Mouse (Mus musculus): ENCODE results near the gene Npm3.

Gene Npm3

DNA sequence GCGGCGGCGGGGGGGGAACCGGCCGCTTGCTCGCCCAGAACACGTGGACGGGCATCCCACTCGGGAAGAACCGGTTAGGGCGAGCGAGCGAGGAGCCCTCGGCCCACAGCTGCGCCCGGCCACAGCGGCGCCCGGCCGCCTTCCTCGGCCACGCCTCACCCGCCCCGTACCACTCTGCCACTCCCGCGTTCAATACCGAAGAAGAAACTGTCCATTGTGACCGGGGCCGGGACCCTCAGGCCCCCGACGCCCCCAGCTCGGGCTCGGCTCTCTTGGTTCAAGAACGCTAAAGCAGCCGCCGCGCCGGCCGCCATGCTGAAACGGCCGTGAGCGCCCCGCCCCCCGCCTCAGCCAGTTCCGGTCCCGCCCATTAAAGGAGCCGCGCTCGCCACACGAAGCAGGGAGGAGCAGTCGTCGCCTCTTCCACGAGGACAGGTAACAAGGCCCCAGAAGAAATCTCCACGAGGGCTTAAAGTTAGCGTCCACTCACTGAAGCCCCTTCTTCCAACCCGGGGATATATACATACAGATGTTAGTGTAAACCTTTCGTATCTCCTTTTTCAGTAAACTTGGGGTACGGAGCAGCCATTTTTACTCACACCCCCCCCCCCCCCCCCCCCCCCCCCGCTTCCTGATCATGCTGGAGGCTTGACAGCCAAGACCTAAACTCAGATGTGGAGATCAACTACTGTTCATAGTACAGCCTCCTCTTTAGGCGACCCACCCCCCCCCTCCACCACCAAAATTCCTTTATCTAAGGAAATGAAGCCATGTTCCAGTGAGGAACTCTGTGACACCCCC is at the start of gene Npm3:
Gene Npm3 (minus strand): TSS at position 349 of the 801 bp plus-strand sequence.
- DNase-seq, result peak; percentile 81 to 84

- DNase-seq, result no peak
Measured at GRCm38 (mm10) chr19:45796879-45797278, 47.5 kb upstream of the Npm3 start.

DNA sequence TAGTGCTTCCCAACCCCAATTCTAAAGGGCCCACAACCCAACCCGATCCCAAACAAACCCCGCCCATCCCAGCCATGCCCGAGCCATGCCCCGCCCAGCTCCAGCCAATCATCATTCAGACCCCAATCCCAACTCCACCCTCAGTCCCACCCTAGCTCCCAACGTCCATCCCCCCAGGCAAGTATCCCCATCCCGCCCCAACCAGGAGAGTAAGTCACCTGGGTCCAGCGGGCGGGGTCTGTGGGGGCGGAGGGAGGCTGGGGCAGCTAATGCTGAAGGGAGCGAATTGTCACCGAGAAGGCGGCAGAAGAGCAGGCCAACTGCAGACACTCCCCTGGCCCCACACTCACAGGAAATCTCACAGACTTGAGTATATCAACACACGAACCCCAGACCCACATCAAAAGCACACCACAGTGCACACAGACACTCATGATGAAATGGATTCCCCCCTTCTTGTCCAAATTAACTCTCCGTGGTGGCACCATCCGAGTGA is 46.7 kb upstream of the Npm3 start:
- peak; percentile 63 to 74 for DNase-seq

DNA sequence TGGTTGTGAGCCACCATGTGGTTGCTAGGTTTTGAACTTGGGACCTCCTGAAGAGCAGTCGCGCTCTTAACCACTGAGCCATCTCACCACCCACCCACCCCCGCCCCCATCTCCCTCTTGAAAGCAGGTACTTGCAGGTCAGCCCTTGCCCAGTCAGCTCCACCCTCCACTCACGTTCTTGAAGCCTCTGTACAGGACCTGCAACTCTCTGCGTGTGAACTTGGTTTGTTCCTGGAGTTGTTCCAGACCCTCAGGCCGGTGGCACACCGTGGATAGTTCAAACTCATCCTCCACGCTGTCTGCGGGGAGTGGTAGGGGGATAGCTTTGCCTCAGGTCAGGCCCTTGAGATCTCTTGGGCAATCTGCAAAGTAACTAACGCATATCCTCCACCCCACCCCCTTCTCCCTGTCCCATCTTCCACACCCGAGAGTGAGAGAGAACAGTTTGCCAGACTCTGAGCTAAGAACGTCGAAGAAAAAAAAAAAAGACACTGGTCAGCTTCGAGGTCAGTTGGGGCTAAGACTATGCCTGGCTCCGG is 46.1 kb upstream of the Npm3 start:
- peak; percentile 62 to 73 for DNase-seq

GRCm38 (mm10) chr19:45794718-45795117 is 45.3 kb upstream of the Npm3 start:
- no peak for DNase-seq

- no peak for DNase-seq
Measured at GRCm38 (mm10) chr19:45792404-45792803, 43.0 kb upstream of the Npm3 start.

GRCm38 (mm10) chr19:45789888-45790874 is 40.8 kb upstream of the Npm3 start:
- DNase-seq, result peak; percentile 76 to 83

DNA sequence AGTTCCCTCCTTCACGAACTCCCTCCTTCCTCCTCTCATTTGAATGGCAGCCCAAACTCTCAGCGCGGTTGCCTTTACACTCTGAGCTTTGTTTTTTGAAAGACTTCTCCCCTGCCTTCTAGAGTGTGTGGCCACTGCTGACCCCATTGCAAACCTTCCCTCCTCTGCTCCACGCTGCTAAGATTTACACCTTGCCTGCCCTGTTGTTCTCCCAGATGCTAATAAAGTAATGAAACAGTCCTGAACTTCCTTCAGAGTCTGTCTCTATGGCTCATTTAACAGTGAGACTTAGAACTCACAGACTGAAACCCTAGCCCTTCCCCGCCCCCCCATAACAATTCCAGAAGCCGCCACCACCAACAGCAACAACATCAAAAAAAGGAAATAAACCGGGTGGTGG is 40.0 kb upstream of the Npm3 start:
- DNase-seq, result no peak

DNA sequence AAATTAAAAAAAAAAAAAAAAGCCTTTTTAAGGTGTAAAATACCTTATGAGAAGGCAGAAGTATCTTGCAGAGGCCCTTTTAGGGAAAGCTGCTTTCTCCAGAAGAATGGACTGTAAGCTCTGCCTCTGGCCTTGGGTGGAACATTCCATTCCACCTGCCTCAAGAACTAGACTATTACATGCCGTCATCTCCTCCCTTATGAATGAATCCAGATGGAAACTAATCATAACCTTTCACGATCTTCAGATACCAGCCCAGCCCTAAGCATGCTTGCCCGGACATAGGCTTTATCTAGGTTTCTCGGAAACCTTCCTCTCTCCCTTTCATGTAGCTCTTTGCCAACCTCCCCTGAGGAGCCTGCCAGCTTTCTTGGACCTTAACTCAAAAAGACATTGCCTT is 38.9 kb upstream of the Npm3 start:
- DNase-seq, result no peak

GRCm38 (mm10) chr19:45787450-45787849 is 38.1 kb upstream of the Npm3 start:
- peak in 1 of 2 experiments; percentile 57 for DNase-seq

- DNase-seq, result peak in 1 of 2 experiments; percentile 21
Measured at GRCm38 (mm10) chr19:45785470-45785869, 36.1 kb upstream of the Npm3 start.

- peak in 1 of 2 experiments; percentile 43 for DNase-seq
Measured at GRCm38 (mm10) chr19:45783933-45784576, 34.7 kb upstream of the Npm3 start.

DNA sequence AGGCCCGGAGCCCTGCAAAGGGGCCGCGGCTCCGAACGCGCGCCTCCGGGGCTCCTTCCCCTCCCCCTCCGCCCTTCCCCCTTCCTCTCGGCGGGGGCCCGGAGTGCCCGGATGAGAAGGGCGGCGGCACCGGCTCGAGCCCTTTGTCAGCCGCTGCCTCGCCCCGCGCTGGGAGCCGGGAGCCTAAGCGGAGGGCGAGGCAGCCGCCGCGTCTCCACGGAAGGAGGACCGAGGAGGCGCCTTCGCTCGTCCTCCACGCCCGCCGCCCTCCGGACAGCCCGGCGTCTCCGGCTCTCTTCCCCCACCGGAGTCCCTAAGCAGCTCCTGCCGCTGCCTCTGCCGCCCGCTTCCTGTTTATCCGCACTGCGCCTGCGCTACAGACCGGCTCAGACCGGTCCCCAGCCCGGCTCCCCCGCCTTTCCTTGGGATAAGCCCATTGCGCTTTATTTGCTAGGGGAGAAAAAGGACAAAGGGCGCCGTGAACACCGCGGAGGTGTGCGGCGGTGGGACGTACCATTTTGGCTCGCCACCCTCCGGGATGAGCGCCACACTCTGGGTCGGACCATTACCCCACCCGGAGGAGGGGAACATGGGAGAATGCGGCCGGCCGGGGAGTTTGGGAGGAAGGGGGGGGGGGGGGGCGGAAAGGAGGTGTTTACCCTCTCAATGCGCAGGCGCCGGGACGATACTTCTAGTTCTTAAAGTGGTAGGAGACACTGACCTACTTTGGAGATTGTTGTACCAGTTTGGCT is 34.0 kb upstream of the Npm3 start, which contains the start of gene Mgea5:
Gene Mgea5 (minus strand): TSS at position 657 of the 752 bp plus-strand sequence.
- peak; percentile 99 for DNase-seq

GRCm38 (mm10) chr19:45782315-45783001 is 33.1 kb upstream of the Npm3 start:
- DNase-seq, result peak; percentile 83 to 88

- no peak for DNase-seq
Measured at GRCm38 (mm10) chr19:45781676-45782075, 32.3 kb upstream of the Npm3 start.

- no peak for DNase-seq
Measured at GRCm38 (mm10) chr19:45780350-45780915, 31.0 kb upstream of the Npm3 start.

- no peak for DNase-seq
Measured at GRCm38 (mm10) chr19:45775486-45775885, 26.1 kb upstream of the Npm3 start.

- DNase-seq, result no peak
Measured at GRCm38 (mm10) chr19:45771501-45771900, 22.1 kb upstream of the Npm3 start.

GRCm38 (mm10) chr19:45760810-45761209 is 11.4 kb upstream of the Npm3 start:
- DNase-seq, result no peak

GRCm38 (mm10) chr19:45758671-45759070 is 9.3 kb upstream of the Npm3 start:
- DNase-seq, result no peak

- no peak for DNase-seq
Measured at GRCm38 (mm10) chr19:45753551-45753950, 4.2 kb upstream of the Npm3 start.

Measured in lung, adult 18-20 months (tissue).